Mouse (Mus musculus): Measurements from ENCODE around the gene Arid3c. TPM values are rescaled to one million over a fixed set of nuclear protein-coding genes. Genes with fewer than 3 reads are reported as not detected.
"Not testable (repeated sequence)": the region's sequence is repeated elsewhere in the genome, so short reads cannot be mapped to it uniquely, and the experiment has no call there.

Gene Arid3c
- polyA plus RNA-seq, 1 experiment from 2014 or later: 0.15 TPM

DNA sequence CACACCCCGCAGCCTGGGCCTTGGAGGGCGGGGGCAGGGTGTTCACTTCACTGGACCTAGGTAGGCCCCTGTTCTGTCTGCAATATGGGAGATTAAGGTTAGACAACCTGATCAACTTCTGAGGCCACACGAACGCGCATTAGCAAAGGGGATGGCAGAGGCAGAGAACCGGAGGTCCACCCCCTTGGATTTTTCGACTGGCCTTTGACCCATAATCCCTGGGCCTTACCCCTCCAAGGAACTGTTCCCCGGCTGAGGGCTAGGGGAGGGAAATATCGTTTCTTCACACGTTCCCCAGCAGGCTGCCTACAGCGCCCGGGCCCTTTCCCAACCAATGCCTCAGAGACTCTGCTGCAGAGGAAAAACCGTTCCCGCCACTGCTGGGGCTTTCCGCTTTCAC, 34.5 kb downstream of the Arid3c start:
- not testable (repeated sequence) for H3K9me3 ChIP-seq (ENCODE audit: control insufficient read depth, low read length); H3K27me3 ChIP-seq (replicated peaks; ENCODE audit: control insufficient read depth, insufficient read depth, low read length); H3K4me3 ChIP-seq (ENCODE audit: low read depth, low read length); H3K4me2 ChIP-seq (ENCODE audit: low read depth, low read length); H3K36me3 ChIP-seq (ENCODE audit: control insufficient read depth, insufficient read depth, low read length); ATAC-seq (ENCODE audit: low read depth); H3K9ac ChIP-seq (ENCODE audit: low read depth, low read length); H3K4me1 ChIP-seq (ENCODE audit: control insufficient read depth, insufficient read depth, low read length); H3K27ac ChIP-seq (replicated peaks; ENCODE audit: low read depth, low read length); DNase-seq (ENCODE audit: low spot score)
- 6% methylated on average over 6 of the region's 15 CpGs for WGBS

DNA sequence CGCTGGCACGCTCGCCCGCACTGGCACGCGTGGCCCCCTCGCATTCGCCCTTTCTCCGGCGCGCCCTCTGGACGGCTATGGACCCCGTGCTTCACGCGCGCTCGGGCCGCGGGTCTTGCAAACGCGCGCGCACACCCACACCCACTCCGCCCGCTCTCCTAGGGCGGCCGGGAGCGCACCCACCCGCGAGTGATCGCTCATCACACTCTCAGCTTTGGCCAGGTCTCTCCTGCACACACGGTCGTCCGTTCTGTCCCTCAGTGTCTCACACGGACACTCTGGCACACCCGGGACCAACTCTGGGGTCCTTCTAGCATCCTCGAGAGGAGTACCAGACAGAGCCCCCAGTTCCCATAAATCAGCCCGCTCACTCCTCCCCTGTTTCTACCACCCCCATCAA, 35.1 kb downstream of the Arid3c start:
- H3K4me2 ChIP-seq (ENCODE audit: low read depth, low read length): peak overlapping the region; percentile 34; the same call in 1 of the 2 replicates
- WGBS: 0% methylated on average over 5 of the region's 38 CpGs
- H3K4me1 ChIP-seq (ENCODE audit: control insufficient read depth, insufficient read depth, low read length); H3K36me3 ChIP-seq (ENCODE audit: control insufficient read depth, insufficient read depth, low read length); H3K9me3 ChIP-seq (ENCODE audit: control insufficient read depth, low read length); H3K27me3 ChIP-seq (replicated peaks; ENCODE audit: control insufficient read depth, insufficient read depth, low read length); ATAC-seq (ENCODE audit: low read depth); DNase-seq (ENCODE audit: low spot score); H3K27ac ChIP-seq (replicated peaks; ENCODE audit: low read depth, low read length); H3K9ac ChIP-seq (ENCODE audit: low read depth, low read length): not testable (repeated sequence)
- peak overlapping the region; percentile 22; the same call in 1 of the 2 replicates for H3K4me3 ChIP-seq (ENCODE audit: low read depth, low read length)

DNA sequence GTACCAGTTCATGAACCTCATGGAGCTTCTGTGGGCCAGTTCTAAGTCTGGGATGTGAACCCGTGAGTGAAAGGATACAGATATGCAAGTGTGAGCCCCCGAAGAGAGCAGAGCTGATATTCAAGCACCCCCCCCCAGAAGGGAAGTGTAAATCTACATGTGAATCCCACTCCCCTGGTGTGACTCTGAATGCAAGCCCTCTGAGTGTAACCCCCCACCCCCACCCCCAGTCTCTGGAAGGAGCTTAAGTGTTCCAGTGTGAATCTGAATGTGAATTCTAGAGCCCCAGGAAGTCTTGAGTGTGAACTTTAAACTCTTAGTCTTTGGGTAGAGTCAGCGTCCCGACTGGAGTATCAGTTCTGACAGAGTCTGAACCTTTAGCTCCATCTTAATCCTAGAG, 37.4 kb downstream of the Arid3c start:
- H3K4me1 ChIP-seq (ENCODE audit: control insufficient read depth, insufficient read depth, low read length); H3K9ac ChIP-seq (ENCODE audit: low read depth, low read length); H3K36me3 ChIP-seq (ENCODE audit: control insufficient read depth, insufficient read depth, low read length); H3K27ac ChIP-seq (replicated peaks; ENCODE audit: low read depth, low read length); DNase-seq (ENCODE audit: low spot score); H3K27me3 ChIP-seq (replicated peaks; ENCODE audit: control insufficient read depth, insufficient read depth, low read length); H3K9me3 ChIP-seq (ENCODE audit: control insufficient read depth, low read length); H3K4me3 ChIP-seq (ENCODE audit: low read depth, low read length); ATAC-seq (ENCODE audit: low read depth): not testable (repeated sequence)
- WGBS: 16% methylated on average over 4 of the region's 4 CpGs
- peak overlapping the region; percentile 29; the same call in 1 of the 2 replicates for H3K4me2 ChIP-seq (ENCODE audit: low read depth, low read length)

DNA sequence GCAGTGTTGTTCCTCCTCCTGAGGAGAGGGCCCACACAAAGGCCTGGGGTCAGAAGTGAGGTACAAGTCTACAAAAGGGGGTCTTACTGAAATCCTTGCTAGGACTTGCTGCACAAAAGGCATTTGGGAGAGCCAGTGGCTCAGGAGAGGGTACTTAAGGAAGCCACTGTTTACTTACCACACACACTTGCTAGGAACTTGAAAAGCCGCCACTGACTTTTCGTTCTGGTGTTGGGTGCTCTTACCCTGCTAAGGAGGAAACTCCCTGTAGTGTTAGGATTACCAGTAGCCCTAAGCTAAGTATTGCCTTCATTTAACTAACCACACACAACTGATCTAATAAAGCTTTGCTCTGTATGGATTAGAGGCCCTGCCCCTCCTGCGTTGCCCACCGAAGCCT, 40.9 kb downstream of the Arid3c start:
- not testable (repeated sequence) for DNase-seq (ENCODE audit: low spot score); H3K27ac ChIP-seq (replicated peaks; ENCODE audit: low read depth, low read length); ATAC-seq (ENCODE audit: low read depth); H3K27me3 ChIP-seq (replicated peaks; ENCODE audit: control insufficient read depth, insufficient read depth, low read length); H3K4me3 ChIP-seq (ENCODE audit: low read depth, low read length); H3K4me1 ChIP-seq (ENCODE audit: control insufficient read depth, insufficient read depth, low read length); H3K9ac ChIP-seq (ENCODE audit: low read depth, low read length); H3K36me3 ChIP-seq (ENCODE audit: control insufficient read depth, insufficient read depth, low read length); H3K4me2 ChIP-seq (ENCODE audit: low read depth, low read length); H3K9me3 ChIP-seq (ENCODE audit: control insufficient read depth, low read length)
- WGBS: no CpG with 5 or more reads among the region's 4 CpGs

DNA sequence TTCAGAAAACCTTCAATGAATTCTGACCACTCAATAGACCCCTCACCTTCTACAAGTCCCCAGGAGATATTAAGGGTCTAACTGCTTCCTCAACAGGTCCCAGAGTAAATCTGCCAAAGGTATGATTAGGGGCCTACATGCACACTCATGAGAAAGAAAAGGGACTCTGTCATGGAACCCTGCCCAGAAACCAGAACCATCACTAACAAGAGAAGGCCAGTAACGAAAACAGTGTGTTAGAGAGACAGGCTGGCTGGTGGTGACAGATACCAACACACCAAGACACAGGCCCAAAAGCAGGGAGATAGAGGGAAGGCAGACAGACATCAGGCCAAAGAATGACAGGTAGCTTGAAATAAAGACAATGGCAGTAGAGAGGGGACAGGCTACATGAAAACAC, 42.4 kb downstream of the Arid3c start:
- not testable (repeated sequence) for H3K27ac ChIP-seq (replicated peaks; ENCODE audit: low read depth, low read length); H3K36me3 ChIP-seq (ENCODE audit: control insufficient read depth, insufficient read depth, low read length); ATAC-seq (ENCODE audit: low read depth); H3K9me3 ChIP-seq (ENCODE audit: control insufficient read depth, low read length); H3K4me1 ChIP-seq (ENCODE audit: control insufficient read depth, insufficient read depth, low read length); H3K9ac ChIP-seq (ENCODE audit: low read depth, low read length); H3K27me3 ChIP-seq (replicated peaks; ENCODE audit: control insufficient read depth, insufficient read depth, low read length); DNase-seq (ENCODE audit: low spot score); H3K4me3 ChIP-seq (ENCODE audit: low read depth, low read length); H3K4me2 ChIP-seq (ENCODE audit: low read depth, low read length)
- 55% methylated on average over 1 of the region's 1 CpGs for WGBS

DNA sequence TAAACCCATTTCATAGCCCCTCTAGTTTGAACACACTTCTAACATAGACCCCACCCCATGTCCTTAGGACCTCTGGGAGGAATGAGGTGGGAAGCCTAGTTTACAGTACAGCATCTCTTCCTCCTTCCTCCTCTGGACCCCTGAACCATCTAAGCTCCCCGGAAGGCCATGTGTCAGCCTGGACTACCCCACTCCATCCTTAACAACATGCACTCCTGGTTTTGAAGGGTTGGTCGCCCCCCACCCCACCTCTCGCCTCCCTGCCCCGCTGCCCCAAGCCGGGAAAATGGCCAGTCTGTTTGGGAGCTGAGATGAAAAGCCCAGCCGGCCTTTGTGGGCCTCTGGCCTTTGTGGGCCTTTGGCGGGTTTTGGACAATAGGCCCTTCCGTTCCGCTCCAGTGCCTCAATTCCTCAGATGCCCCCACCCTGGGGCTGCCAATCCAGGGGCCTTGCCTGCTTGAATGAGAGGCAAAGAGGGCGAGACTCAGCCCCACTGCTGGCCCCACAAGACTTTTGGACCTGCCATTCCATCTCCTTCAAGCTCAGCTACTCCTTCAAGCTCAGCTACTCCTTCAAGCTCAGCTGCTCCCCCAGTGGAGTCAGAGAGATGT, 45.0 kb downstream of the Arid3c start:
- H3K36me3 ChIP-seq (ENCODE audit: control insufficient read depth, insufficient read depth, low read length); H3K4me1 ChIP-seq (ENCODE audit: control insufficient read depth, insufficient read depth, low read length); DNase-seq (ENCODE audit: low spot score); H3K9me3 ChIP-seq (ENCODE audit: control insufficient read depth, low read length); H3K4me2 ChIP-seq (ENCODE audit: low read depth, low read length); H3K27me3 ChIP-seq (replicated peaks; ENCODE audit: control insufficient read depth, insufficient read depth, low read length); H3K9ac ChIP-seq (ENCODE audit: low read depth, low read length); ATAC-seq (ENCODE audit: low read depth); H3K4me3 ChIP-seq (ENCODE audit: low read depth, low read length); H3K27ac ChIP-seq (replicated peaks; ENCODE audit: low read depth, low read length): not testable (repeated sequence)
- WGBS: 52% methylated on average over 5 of the region's 10 CpGs

DNA sequence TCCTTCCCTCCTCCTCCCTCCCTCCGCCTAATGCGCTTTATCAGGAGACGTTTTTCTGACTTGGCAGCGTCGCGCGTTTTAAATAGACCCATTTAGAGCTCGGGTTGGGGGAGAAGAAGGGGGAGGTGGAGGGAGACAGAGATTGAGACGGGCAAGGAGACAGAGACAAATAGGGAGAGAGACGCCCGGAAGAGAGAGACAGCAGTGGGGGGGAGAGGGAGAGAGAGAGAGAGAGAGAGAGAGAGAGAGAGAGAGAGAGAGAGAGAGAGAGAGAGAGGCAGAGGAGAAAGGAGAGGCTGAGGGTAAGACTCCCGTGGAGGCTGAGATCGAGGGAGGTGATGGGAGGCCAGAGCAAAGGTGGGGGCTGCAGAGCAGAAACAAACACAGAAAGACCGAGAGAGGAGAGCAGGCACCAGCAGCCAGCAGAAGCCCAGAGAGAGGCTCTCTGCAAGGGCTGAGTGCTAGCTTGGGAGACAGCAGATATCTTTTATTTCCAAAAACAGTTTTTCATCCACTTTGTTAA, 46.0 kb downstream of the Arid3c start:
- ATAC-seq (ENCODE audit: low read depth): peak; percentile 2; the same call in 1 of the 2 replicates
- peak overlapping the region; percentile 18; the same call in 1 of the 2 replicates for H3K4me2 ChIP-seq (ENCODE audit: low read depth, low read length)
- not testable (repeated sequence) for H3K9ac ChIP-seq (ENCODE audit: low read depth, low read length); H3K27me3 ChIP-seq (replicated peaks; ENCODE audit: control insufficient read depth, insufficient read depth, low read length); H3K9me3 ChIP-seq (ENCODE audit: control insufficient read depth, low read length); H3K4me3 ChIP-seq (ENCODE audit: low read depth, low read length); H3K27ac ChIP-seq (replicated peaks; ENCODE audit: low read depth, low read length); DNase-seq (ENCODE audit: low spot score); H3K36me3 ChIP-seq (ENCODE audit: control insufficient read depth, insufficient read depth, low read length)
- 6% methylated on average over 14 of the region's 14 CpGs for WGBS
- H3K4me1 ChIP-seq (ENCODE audit: control insufficient read depth, insufficient read depth, low read length): peaks cover 11% of the 10 kb centered on the region; the same call in 1 of the 2 replicates

DNA sequence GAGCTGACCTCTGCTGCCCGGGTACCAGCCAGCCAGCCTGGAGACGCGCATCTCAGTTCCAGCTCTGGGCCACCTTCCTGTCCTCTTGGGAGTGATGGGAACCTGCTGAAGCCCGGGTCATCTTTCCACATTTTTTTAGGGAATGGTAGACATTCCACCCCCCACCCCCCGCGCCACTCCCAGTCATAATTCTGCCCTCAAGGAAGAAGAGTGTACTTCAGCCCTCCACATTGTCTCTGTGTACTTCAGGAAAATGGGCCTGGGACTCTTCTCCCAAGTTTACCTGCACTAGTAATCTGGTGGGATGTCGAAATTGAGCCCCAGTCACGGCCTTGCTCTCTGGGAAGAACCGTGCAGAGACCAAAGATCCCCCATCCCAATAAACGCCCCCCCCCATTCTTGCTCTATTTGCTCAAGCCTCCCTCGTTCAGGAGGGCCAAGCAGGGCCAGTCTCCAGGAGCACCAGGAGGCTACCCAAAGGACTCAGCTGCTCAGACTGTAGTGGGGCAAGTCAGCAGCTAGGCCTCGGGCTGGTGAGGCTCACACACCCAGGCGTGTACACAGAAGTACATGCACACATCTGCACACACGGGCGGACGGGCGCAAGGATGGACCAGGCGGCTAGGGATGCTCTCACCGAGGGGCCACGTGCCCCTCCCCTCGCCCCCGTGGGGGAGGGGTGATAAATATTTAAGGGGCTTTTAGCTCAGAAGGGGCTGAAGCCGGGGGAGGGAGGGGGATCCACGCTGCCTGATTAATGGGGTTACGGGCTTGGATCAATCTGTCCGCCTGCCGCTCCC, 46.6 kb downstream of the Arid3c start:
- peak; percentile 6; the same call in 1 of the 2 replicates for ATAC-seq (ENCODE audit: low read depth)
- not testable (repeated sequence) for H3K27me3 ChIP-seq (replicated peaks; ENCODE audit: control insufficient read depth, insufficient read depth, low read length); H3K27ac ChIP-seq (replicated peaks; ENCODE audit: low read depth, low read length); H3K9me3 ChIP-seq (ENCODE audit: control insufficient read depth, low read length); H3K9ac ChIP-seq (ENCODE audit: low read depth, low read length); DNase-seq (ENCODE audit: low spot score); H3K36me3 ChIP-seq (ENCODE audit: control insufficient read depth, insufficient read depth, low read length)
- WGBS: 10% methylated on average over 16 of the region's 27 CpGs
- Histone ChIP-seq H3K4me2 (ENCODE audit: low read depth, low read length) (peak overlapping the region; percentile 46), H3K4me1 (ENCODE audit: control insufficient read depth, insufficient read depth, low read length) (peaks cover 11% of the 10 kb centered on the region), H3K4me3 (ENCODE audit: low read depth, low read length) (peak overlapping the region; percentile 21; the same call in 1 of the 2 replicates)
